Mouse (Mus musculus) lung, embryonic 14.5 days (tissue): ENCODE measurements around the gene Thada. TPM values are rescaled to one million over a fixed set of nuclear protein-coding genes. Genes with fewer than 3 reads are reported as not detected.

Experiments used
- ATAC-seq: fragments of 200-750 bp; cut with Nextera tagmentation; 2 replicates; pipeline ENCODE4 v1.8.0; 2017; ENCODE audit warnings: mild to moderate bottlenecking, moderate TSS enrichment, moderate library complexity; ENCODE audit not compliant: insufficient read depth
- DNase-seq: peaks from one replicate; pipeline ENCODE4 v3.0.0-alpha.2; 2015
- H3K27ac ChIP-seq: fragments of 300-500 bp; sonication (generic); 2 replicates; pipeline ENCODE4 v1.5.1; 2014; ENCODE audit warnings: low read depth, mild to moderate bottlenecking, moderate library complexity
- H3K27me3 ChIP-seq: fragments of 300-500 bp; sonication (generic); 2 replicates; pipeline ENCODE4 v1.6.1; 2014; ENCODE audit warnings: low read length, control low read depth; ENCODE audit not compliant: insufficient read depth
- H3K36me3 ChIP-seq: fragments of 300-500 bp; sonication (generic); 2 replicates; pipeline ENCODE4 v1.6.1; 2014; ENCODE audit warnings: control low read depth; ENCODE audit not compliant: insufficient read depth
- H3K4me1 ChIP-seq: fragments of 300-500 bp; sonication (generic); 2 replicates; pipeline ENCODE4 v1.6.1; 2014; ENCODE audit warnings: antibody characterized with exemption, control low read depth; ENCODE audit not compliant: insufficient read depth
- H3K4me2 ChIP-seq: fragments of 300-500 bp; sonication (generic); 2 replicates; pipeline ENCODE4 v1.6.1; 2014; ENCODE audit warnings: mild to moderate bottlenecking
- H3K4me3 ChIP-seq: fragments of 300-500 bp; sonication (generic); 2 replicates; pipeline ENCODE4 v1.5.1; 2014; ENCODE audit warnings: low read depth, low read length
- H3K9ac ChIP-seq: fragments of 300-500 bp; sonication (generic); 2 replicates; pipeline ENCODE4 v1.6.1; 2014
- H3K9me3 ChIP-seq: fragments of 300-500 bp; sonication (generic); 2 replicates; pipeline ENCODE4 v1.6.1; 2016; ENCODE audit warnings: low read depth, low read length, control low read depth
- CTCF ChIP-seq: IDR thresholded peaks from 2 replicates; pipeline ENCODE4 v1.5.1; 2016; ENCODE audit warnings: antibody characterized with exemption, low read depth
- WGBS: fragments of 180-500 bp; shearing (Covaris S2); extraction: QIAGEN DNeasy Blood & Tissue Kit; methylation state at CpG from one replicate; pipeline ENCODE4 v1.1.7; 2014; 5-methylcytosine and 5-hydroxymethylcytosine counted together
- polyA plus RNA-seq: library from polyadenylated mRNA; unstranded; fragments of >200 nt; fragmentation: Nextera tagmentation; extraction: Ambion mirVana; gene quantifications from 2 replicates; pipeline ENCODE4 v1.2.1, GENCODE M21; 2014

Gene Thada
- polyA plus RNA-seq, 1 experiment from 2014 or later = 14.5 TPM

- Histone ChIP-seq H3K9me3 (no peaks in the 10 kb centered on the region), H3K4me3 (no peak overlapping the region), H3K4me1 (no peaks in the 10 kb centered on the region), H3K27me3 (no peaks in the 10 kb centered on the region), H3K36me3 (no peaks in the 10 kb centered on the region), H3K4me2 (no peak overlapping the region), H3K27ac (no peak overlapping the region), H3K9ac (no peak overlapping the region)
- 38% methylated on average over 5 of the region's 5 CpGs for WGBS
- DNase-seq (peak; percentile 35), ATAC-seq (no peak)
- TF ChIP-seq CTCF = no peak
Observed at GRCm38 (mm10) chr17:84492255-84492880, 26.4 kb upstream of the Thada start.

GRCm38 (mm10) chr17:84487415-84487814 is 21.4 kb upstream of the Thada start:
- no peak for ATAC-seq

DNA sequence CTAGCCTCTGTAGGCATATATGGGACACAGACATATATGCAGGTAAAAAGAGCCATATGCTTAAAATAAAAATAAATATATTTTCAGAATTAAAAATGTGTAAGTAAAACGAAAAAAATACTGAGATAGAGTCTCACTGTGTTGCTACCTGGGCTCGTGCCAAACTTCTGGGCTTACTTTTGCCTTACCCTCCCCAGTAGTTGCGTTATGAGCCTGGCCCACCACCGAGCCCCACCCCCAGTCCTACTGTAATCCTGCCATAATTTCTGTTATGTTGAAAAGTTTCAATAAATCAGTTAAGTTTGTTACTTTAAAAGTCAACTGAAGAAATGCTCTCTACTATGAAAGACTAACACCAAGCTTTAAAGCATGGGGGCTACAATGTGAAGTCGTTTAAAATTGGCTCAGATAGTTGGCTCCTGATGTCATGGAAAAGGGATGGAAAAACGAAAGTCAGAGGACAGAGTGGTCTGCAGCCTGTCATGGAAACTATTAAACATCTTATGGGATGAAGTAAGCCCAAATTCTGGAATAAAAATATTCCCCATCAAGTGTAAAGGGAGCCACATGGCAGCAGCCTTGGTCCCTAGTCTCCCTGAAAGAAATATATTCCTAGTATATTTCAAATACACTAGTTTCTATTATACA is 17.8 kb upstream of the Thada start:
- no peak for DNase-seq
- no peaks in the 10 kb centered on the region for H3K4me1 ChIP-seq
- no peak overlapping the region for H3K9ac ChIP-seq
- WGBS = 59% methylated on average over 6 of the region's 6 CpGs
- no peak overlapping the region for H3K4me3 ChIP-seq
- no peak for TF ChIP-seq CTCF
- H3K27ac ChIP-seq = no peak overlapping the region
- no peak overlapping the region for H3K4me2 ChIP-seq
- no peaks in the 10 kb centered on the region for H3K36me3 ChIP-seq
- no peaks in the 10 kb centered on the region for H3K27me3 ChIP-seq
- no peak for ATAC-seq
- H3K9me3 ChIP-seq = no peaks in the 10 kb centered on the region

More at GRCm38 (mm10) chr17:84487415-84487814, 21.4 kb upstream of the Thada start:
- Histone ChIP-seq H3K4me1 (no peaks in the 10 kb centered on the region), H3K9ac (no peak overlapping the region), H3K9me3 (no peaks in the 10 kb centered on the region), H3K4me2 (no peak overlapping the region), H3K27me3 (no peaks in the 10 kb centered on the region), H3K36me3 (no peaks in the 10 kb centered on the region), H3K4me3 (no peak overlapping the region), H3K27ac (no peak overlapping the region)
- DNase-seq = no peak
- no peak for TF ChIP-seq CTCF
- WGBS = 79% methylated on average over 2 of the region's 2 CpGs

- 85% methylated on average over 3 of the region's 3 CpGs for WGBS
- no peak overlapping the region for H3K4me2 ChIP-seq
- H3K36me3 ChIP-seq = no peaks in the 10 kb centered on the region
- DNase-seq = no peak
- no peak overlapping the region for H3K9ac ChIP-seq
- no peaks in the 10 kb centered on the region for H3K4me1 ChIP-seq
- no peak overlapping the region for H3K27ac ChIP-seq
- no peak for TF ChIP-seq CTCF
- H3K4me3 ChIP-seq = no peak overlapping the region
- ATAC-seq = no peak
- no peaks in the 10 kb centered on the region for H3K9me3 ChIP-seq
- no peaks in the 10 kb centered on the region for H3K27me3 ChIP-seq
Observed at GRCm38 (mm10) chr17:84482831-84483230, 16.8 kb upstream of the Thada start.

DNA sequence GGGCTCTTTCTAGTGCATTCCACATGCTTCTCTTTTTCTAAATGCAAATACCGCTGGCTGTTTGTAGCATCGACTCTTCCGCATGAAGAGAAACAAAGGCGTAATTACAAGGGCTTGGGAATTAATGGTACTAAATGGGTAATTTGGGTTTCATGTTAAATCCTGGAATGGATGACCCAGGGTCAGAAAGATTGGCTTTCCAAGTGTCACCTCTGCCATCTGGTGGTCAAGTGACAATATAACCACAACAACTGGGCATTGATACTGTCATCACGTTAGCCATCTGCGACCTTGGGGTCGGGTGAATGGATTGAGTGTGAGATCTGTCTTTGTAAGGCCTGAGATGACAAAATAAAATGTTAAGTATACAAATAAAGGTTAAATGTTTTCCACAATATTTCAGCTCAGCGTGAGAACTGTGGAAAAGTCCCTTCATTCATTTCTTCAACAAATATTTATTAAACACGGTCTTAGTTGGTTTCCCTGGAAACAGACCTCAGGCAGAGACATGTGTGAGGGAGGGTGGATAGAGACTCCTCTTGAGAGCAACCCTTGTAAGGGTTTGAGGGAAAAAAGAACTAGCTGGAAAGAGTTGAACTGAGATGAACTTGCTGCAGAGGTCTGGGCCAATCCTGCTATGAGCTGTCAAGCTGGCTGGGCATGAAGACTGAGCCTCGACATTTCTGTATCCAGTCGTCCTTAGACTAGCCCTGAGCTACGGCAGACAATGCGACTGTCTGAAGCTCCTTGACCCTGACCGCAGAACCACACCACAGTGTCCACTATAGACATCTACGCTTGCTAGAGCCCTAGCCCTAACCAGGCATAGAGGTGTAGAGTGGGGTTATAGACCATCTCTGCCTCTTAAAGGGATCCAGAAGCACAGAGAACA is 14.7 kb upstream of the Thada start:
- TF ChIP-seq CTCF = peak; percentile 72
- Histone ChIP-seq H3K4me3 (no peak overlapping the region), H3K9me3 (no peaks in the 10 kb centered on the region), H3K27ac (no peak overlapping the region; the same call in 1 of the 2 replicates), H3K4me1 (no peaks in the 10 kb centered on the region), H3K36me3 (no peaks in the 10 kb centered on the region), H3K9ac (no peak overlapping the region), H3K4me2 (no peak overlapping the region), H3K27me3 (no peaks in the 10 kb centered on the region)
- no peak for ATAC-seq
- 50% methylated on average over 15 of the region's 15 CpGs for WGBS
- peak; percentile 65 for DNase-seq

- Histone ChIP-seq H3K4me2 (no peak overlapping the region), H3K4me1 (no peaks in the 10 kb centered on the region), H3K4me3 (no peak overlapping the region), H3K36me3 (no peaks in the 10 kb centered on the region), H3K9ac (no peak overlapping the region), H3K27ac (no peak overlapping the region), H3K9me3 (no peaks in the 10 kb centered on the region), H3K27me3 (no peaks in the 10 kb centered on the region)
- DNase-seq (no peak), ATAC-seq (no peak)
- WGBS = 77% methylated on average over 4 of the region's 4 CpGs
- no peak for TF ChIP-seq CTCF
Observed at GRCm38 (mm10) chr17:84478276-84478675, 12.3 kb upstream of the Thada start.

DNA sequence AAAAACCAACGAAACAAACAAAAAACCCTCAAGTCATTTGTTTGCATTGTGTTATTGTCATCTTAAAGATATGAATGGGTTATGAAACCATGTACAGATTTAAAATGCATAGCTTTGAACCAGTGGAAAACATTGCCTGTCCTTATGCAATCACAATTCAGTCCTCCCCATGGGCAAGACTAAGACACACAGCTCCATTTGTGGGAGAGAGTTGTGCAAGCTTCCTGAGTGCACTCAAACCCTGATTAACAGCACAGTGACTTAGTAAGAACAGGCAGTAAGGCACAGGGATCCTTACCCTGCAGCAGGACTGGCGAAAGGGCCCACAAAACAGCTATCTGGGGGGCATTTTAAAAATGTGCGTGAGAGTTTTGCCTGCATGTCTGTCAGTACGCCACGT is 11.2 kb upstream of the Thada start:
- H3K36me3 ChIP-seq = no peaks in the 10 kb centered on the region
- no peak overlapping the region for H3K4me2 ChIP-seq
- H3K27ac ChIP-seq = no peak overlapping the region
- H3K9ac ChIP-seq = no peak overlapping the region
- whole genome bisulfite sequencing = 81% methylated on average over 5 of the region's 5 CpGs
- no peaks in the 10 kb centered on the region for H3K9me3 ChIP-seq
- H3K27me3 ChIP-seq = no peaks in the 10 kb centered on the region
- DNase-seq = no peak
- no peak for ATAC-seq
- no peak for TF ChIP-seq CTCF
- no peaks in the 10 kb centered on the region for H3K4me1 ChIP-seq
- H3K4me3 ChIP-seq = no peak overlapping the region
